Mouse (Mus musculus) adrenal gland (tissue): ENCODE results near the gene Cyp4f14.

Experiments
- intact Hi-C: fragments of 180-260 bp; cut with DNase I; formaldehyde crosslinking; loops from one replicate; pipeline ENCODE4 v1.15.1; 2025

The Cyp4f14 gene

GRCm38 (mm10) chr17:32895421-32895820, 21.7 kb downstream of the Cyp4f14 start:
- intact Hi-C loops, result no loop called here

- intact Hi-C loops, result no loop called here
These were observed 23.2 kb downstream of the Cyp4f14 start for GRCm38 (mm10) chr17:32893901-32894300.

DNA sequence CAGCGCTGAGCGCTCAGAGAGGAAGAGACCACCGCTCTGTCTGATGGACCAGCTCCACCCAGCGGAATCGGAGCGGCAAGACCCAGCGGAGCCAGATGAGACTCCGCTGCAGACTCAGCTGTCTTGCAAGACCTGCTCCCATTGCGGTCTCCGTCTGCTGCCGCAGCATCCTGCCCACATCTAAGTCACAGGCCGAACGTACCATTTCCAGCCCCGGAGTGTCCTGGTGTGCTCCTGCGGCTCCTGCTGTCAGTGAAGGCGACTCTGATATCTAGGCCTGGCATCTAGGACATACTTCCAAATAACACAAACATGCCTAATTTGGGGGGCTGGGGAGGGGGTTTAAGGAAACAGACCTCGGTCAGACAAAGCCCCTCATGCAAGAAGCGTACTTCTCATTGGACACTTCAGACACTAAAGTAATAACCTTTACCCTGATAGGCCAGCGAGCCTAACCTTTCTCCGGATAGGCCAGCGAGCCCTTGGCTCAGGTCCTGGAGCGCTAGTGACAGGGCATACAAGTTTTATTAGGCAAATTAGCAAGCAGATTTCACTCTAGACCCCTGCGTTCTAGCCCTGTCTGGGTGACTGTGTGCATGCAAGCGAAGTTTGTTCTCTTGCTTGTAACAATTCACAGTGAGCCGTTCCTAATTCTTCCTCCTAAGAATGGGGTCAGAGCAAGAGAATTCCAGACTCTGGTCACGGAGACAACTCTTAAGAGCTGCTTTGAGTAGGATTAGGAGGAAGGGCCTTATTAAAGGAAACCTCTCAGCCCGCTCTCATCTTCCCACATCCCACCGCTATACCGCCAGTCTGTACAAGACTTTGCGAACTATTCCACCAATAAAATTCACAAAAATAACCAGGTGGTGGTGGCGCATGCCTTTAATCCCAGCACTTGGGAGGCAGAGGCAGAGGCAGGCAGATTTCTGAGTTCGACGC, 25.6 kb downstream of the Cyp4f14 start, which contains the start of gene Zfp870:
Gene Zfp870 (minus strand): TSS at position 404 of the 942 bp plus-strand sequence.
- intact Hi-C loops, result no loop called here

GRCm38 (mm10) chr17:32890852-32891238, 26.3 kb downstream of the Cyp4f14 start:
- intact Hi-C loops, result no loop called here

DNA sequence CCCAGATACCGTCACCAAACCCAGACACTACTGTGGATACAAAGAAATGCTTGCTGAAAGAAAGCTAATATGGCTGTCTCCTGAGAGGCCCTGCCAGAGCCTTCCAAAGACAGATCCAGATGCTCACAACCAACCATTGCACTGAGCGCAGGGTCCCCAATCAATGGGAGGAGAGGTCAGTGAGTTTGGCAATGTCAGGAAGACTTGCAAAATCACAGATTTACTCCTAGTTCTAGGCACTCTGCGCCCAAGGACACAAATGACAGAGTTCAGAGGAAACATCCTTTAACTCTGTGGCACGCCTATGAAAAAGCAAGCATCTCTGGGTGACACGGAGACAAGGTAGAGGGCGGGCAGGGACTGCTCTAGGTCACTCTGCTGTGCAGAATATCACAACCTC, 27.5 kb downstream of the Cyp4f14 start:
- intact Hi-C loops, result no loop called here

GRCm38 (mm10) chr17:32880320-32881218, 36.6 kb downstream of the Cyp4f14 start:
- intact Hi-C loops, result no loop called here

DNA sequence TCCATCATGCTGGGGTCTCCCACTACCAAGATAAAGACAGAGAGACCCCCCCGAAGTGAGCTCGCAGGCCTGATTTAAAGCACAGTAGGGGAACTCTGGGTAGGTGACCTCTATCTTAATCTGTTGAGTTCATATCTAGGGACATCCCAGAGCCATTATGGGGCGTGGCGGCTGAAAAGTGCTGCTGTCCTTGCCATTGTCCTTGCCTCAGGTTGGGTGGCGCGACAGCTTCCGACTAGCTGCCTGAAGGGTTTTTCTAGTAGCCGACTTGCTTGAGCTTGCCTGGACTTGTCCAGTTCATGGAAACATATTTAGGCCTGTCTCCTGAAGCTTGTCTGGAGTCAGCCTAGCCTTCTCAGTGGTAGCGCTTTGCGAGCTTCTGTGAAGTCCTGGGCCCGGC, 38.4 kb downstream of the Cyp4f14 start:
- intact Hi-C loops, result no loop called here

GRCm38 (mm10) chr17:32877471-32878171, 39.5 kb downstream of the Cyp4f14 start:
- intact Hi-C loops, result no loop called here

GRCm38 (mm10) chr17:32872696-32873095, 44.4 kb downstream of the Cyp4f14 start:
- intact Hi-C loops, result no loop called here

DNA sequence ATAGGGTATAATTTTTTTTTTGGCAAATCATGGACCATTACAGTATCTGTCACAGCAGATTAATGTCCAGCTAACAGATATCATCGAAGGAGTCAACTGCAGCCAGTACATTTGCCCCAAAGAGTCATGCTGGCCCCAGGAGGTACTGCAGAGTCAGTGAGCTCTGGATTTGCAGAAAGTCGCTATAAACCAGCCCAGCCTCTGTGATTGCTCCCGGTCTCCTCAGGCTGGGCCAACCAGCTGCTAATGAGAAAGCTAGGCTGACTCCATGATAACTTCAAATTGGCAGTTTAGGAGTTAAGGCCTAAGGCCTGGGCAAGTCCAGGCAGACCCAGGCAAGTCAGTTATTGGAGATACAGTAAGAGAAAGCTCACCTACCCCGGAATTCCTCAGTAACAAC, 45.1 kb downstream of the Cyp4f14 start:
- intact Hi-C loops, result no loop called here

DNA sequence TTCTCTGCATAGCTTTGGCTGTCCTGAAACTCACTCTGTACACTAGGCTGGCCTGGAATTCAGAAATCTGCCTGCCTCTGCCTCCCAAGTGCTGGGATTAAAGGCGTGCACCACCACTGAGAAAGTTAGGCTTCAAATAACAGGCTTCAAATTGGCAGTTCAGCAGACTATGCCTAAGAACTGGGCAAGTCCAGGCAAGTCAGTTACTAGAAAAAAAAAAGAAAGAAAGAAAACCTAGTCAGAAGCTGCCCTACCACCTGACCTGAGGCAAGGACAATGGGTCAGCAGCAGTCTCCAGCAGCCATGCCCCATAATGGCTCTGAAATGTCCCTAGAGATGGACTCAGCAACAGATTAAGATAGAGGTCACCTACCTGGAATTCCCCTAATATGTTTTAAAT, 45.7 kb downstream of the Cyp4f14 start:
- intact Hi-C loops, result no loop called here

DNA sequence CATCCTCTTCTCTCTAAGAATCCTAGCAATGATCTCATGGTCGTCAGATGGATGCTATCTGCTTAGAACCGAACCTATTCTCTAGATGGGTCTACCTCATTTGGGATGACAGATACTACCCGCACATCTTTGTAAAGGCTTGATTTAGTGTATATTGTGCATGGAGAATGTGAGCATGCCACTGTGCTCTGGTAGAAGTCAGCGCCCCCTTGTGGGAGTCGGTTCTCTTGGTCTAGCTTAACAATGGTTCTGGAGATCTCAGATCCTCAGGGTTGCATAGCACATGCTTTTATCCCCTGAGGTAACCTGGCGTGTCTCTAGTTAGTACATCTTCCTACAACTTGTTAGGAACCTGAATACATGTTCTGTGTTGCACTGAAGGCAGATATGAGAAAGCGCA, 49.9 kb downstream of the Cyp4f14 start:
- intact Hi-C loops, result loop anchor here (10.0 kb wide), 2 partner anchors 132 to 232 kb away; no protein-coding TSS in a partner anchor

DNA sequence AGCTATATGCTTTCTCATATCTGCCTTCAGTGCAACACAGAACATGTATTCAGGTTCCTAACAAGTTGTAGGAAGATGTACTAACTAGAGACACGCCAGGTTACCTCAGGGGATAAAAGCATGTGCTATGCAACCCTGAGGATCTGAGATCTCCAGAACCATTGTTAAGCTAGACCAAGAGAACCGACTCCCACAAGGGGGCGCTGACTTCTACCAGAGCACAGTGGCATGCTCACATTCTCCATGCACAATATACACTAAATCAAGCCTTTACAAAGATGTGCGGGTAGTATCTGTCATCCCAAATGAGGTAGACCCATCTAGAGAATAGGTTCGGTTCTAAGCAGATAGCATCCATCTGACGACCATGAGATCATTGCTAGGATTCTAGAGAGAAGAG, 60.4 kb downstream of the Cyp4f14 start:
- intact Hi-C loops, result loop anchor here (5.0 kb wide), 1 partner anchor 96 kb away; no protein-coding TSS in a partner anchor
